Mouse (Mus musculus) mature B cell (primary cell): Measurements from ENCODE around the gene Bcar3.

Source experiments
- in situ Hi-C: fragments of 300-500 bp; cut with MboI; formaldehyde crosslinking; loops from 2 replicates; pipeline ENCODE4 v1.14.3; 2019

Bcar3 gene

GRCm38 (mm10) chr3:122456807-122457206 lies 162.9 kb downstream of the Bcar3 start:
- in situ Hi-C loops = no loop called here

- in situ Hi-C loops = no loop called here
Observed at GRCm38 (mm10) chr3:122457723-122458122, 163.8 kb downstream of the Bcar3 start.

GRCm38 (mm10) chr3:122458743-122459142 lies 164.8 kb downstream of the Bcar3 start:
- in situ Hi-C loops = no loop called here

- in situ Hi-C loops = loop anchor here (5.0 kb wide), 1 partner anchor 139 kb away; no protein-coding TSS in a partner anchor
Observed at GRCm38 (mm10) chr3:122460848-122461511, 167.0 kb downstream of the Bcar3 start.

GRCm38 (mm10) chr3:122461512-122461881 lies 167.6 kb downstream of the Bcar3 start:
- in situ Hi-C loops = loop anchor here (5.0 kb wide), 1 partner anchor 139 kb away; no protein-coding TSS in a partner anchor

- in situ Hi-C loops = loop anchor here (5.0 kb wide), 1 partner anchor 140 kb away; no protein-coding TSS in a partner anchor
Observed at GRCm38 (mm10) chr3:122461932-122462871, 168.3 kb downstream of the Bcar3 start.

GRCm38 (mm10) chr3:122463166-122463565 lies 169.2 kb downstream of the Bcar3 start:
- in situ Hi-C loops = loop anchor here (5.0 kb wide), 1 partner anchor 141 kb away; no protein-coding TSS in a partner anchor

- in situ Hi-C loops = no loop called here
Observed at GRCm38 (mm10) chr3:122466100-122466730, 172.3 kb downstream of the Bcar3 start.

- in situ Hi-C loops = no loop called here
Observed at GRCm38 (mm10) chr3:122467977-122468376, 174.0 kb downstream of the Bcar3 start.

GRCm38 (mm10) chr3:122470326-122471016 lies 176.5 kb downstream of the Bcar3 start:
- in situ Hi-C loops = no loop called here

- in situ Hi-C loops = no loop called here
Observed at GRCm38 (mm10) chr3:122471017-122471721, 177.2 kb downstream of the Bcar3 start.

GRCm38 (mm10) chr3:122472412-122472811 lies 178.5 kb downstream of the Bcar3 start:
- in situ Hi-C loops = no loop called here

- in situ Hi-C loops = no loop called here
Observed at GRCm38 (mm10) chr3:122473523-122474034, 179.6 kb downstream of the Bcar3 start.

- in situ Hi-C loops = no loop called here
Observed at GRCm38 (mm10) chr3:122474067-122474466, 180.1 kb downstream of the Bcar3 start.

GRCm38 (mm10) chr3:122474796-122475195 lies 180.9 kb downstream of the Bcar3 start:
- in situ Hi-C loops = no loop called here

- in situ Hi-C loops = no loop called here
Observed at GRCm38 (mm10) chr3:122475735-122476134, 181.8 kb downstream of the Bcar3 start.

GRCm38 (mm10) chr3:122476656-122477055 lies 182.7 kb downstream of the Bcar3 start:
- in situ Hi-C loops = no loop called here

GRCm38 (mm10) chr3:122477541-122477940 lies 183.6 kb downstream of the Bcar3 start:
- in situ Hi-C loops = no loop called here

- in situ Hi-C loops = no loop called here
Observed at GRCm38 (mm10) chr3:122478735-122479134, 184.8 kb downstream of the Bcar3 start.

GRCm38 (mm10) chr3:122480065-122480675 lies 186.2 kb downstream of the Bcar3 start:
- in situ Hi-C loops = no loop called here
